In genomic region chr12:108443708-108444107, GRCm38 (mm10) we compare ENCODE assay signal across 15 mouse cellular contexts.
DNase-seq lines count a peak whose midpoint lies in the region; ATAC-seq and TF ChIP-seq lines count a peak whose summit lies in the region.
"Had no signal": no experiment of that assay in that cellular context is flagged by ENCODE, and none has a peak within 500 bp of the region (broad histone marks: within the 10 kb centered on the region; RNA-seq: fewer than 3 reads in every experiment).

No protein-coding gene starts in this region.

- no peaks in the 10 kb centered on the region for H3K27me3 ChIP-seq in lung, embryonic 14.5 days (ENCODE audit: insufficient read depth, low read length)
- H3K27me3 ChIP-seq in embryonic facial prominence, embryonic 12.5 days: no peaks in the 10 kb centered on the region
- H3K27me3 ChIP-seq in forebrain, embryonic 14.5 days (replicated peaks; ENCODE audit: control insufficient read depth, insufficient read depth, low read length): no peaks in the 10 kb centered on the region
- no peaks in the 10 kb centered on the region for H3K27me3 ChIP-seq in intestine, postnatal 0 days (replicated peaks; ENCODE audit: control insufficient read depth, insufficient read depth, low read length)

- ATAC-seq in lung, embryonic 14.5 days (ENCODE audit: insufficient read depth): peak; percentile 3; the same call in 1 of the 2 replicates
- no peak for ATAC-seq in embryonic facial prominence, embryonic 12.5 days (ENCODE audit: insufficient number of reproducible peaks, insufficient read depth, low FRiP score, low TSS enrichment)
- ATAC-seq in forebrain, embryonic 14.5 days: no peak
- ATAC-seq in intestine, postnatal 0 days: no peak
- ATAC-seq in megakaryocyte progenitor cell, adult 5-6 weeks (replicated peaks; ENCODE audit: poor library complexity): no peak
- ATAC-seq in inflammation-experienced regulatory T-cells, adult 6 months: no peak

- H3K9me3 ChIP-seq in lung, embryonic 14.5 days (ENCODE audit: low read depth, low read length): no peaks in the 10 kb centered on the region
- H3K9me3 ChIP-seq in embryonic facial prominence, embryonic 12.5 days: no peaks in the 10 kb centered on the region
- no peaks in the 10 kb centered on the region for H3K9me3 ChIP-seq in forebrain, embryonic 14.5 days (replicated peaks; ENCODE audit: control insufficient read depth, low read length)
- H3K9me3 ChIP-seq in intestine, postnatal 0 days (ENCODE audit: control insufficient read depth): no peaks in the 10 kb centered on the region

- peak overlapping the region; percentile 88; the same call in 1 of the 2 replicates for H3K27ac ChIP-seq in lung, embryonic 14.5 days (ENCODE audit: low read depth)
- no peak overlapping the region for H3K27ac ChIP-seq in embryonic facial prominence, embryonic 12.5 days
- H3K27ac ChIP-seq in forebrain, embryonic 14.5 days (ENCODE audit: low read depth, low read length): no peak overlapping the region
- no peak overlapping the region for H3K27ac ChIP-seq in intestine, postnatal 0 days (ENCODE audit: low read depth, low read length)
- H3K27ac ChIP-seq: left cerebral cortex, adult 2 months had no signal

- TF ChIP-seq CTCF in lung, embryonic 14.5 days (IDR thresholded peaks at IDR 0.05; ENCODE audit: low read depth): no peak
- no peak for TF ChIP-seq CTCF in intestine, postnatal 0 days (IDR thresholded peaks at IDR 0.05; ENCODE audit: low read depth)

- 64% methylated on average over 5 of the region's 5 CpGs for WGBS in lung, embryonic 14.5 days
- WGBS in embryonic facial prominence, embryonic 12.5 days: 62% methylated on average over 5 of the region's 5 CpGs
- WGBS in forebrain, embryonic 14.5 days: 75% methylated on average over 5 of the region's 5 CpGs
- WGBS in intestine, postnatal 0 days: 74% methylated on average over 5 of the region's 5 CpGs

- H3K9ac ChIP-seq in lung, embryonic 14.5 days: no peak overlapping the region
- no peak overlapping the region for H3K9ac ChIP-seq in embryonic facial prominence, embryonic 12.5 days
- H3K9ac ChIP-seq in forebrain, embryonic 14.5 days (ENCODE audit: low read length): peak overlapping the region; percentile 13; the same call in 1 of the 2 replicates
- H3K9ac ChIP-seq in intestine, postnatal 0 days (ENCODE audit: low read depth, low read length): no peak overlapping the region

- H3K4me3 ChIP-seq in lung, embryonic 14.5 days (ENCODE audit: low read depth, low read length): no peak overlapping the region
- no peak overlapping the region for H3K4me3 ChIP-seq in embryonic facial prominence, embryonic 12.5 days
- no peak overlapping the region for H3K4me3 ChIP-seq in forebrain, embryonic 14.5 days (ENCODE audit: low read depth, low read length)
- no peak overlapping the region for H3K4me3 ChIP-seq in intestine, postnatal 0 days (ENCODE audit: low read depth, low read length)
- H3K4me3 ChIP-seq: left cerebral cortex, adult 2 months had no signal

- peak overlapping the region; percentile 36; the same call in 1 of the 2 replicates for H3K4me2 ChIP-seq in lung, embryonic 14.5 days
- 0 out of 2 replicates have a peak overlapping the region, but pooled peaks have one; percentile 13 for H3K4me2 ChIP-seq in embryonic facial prominence, embryonic 12.5 days (replicated peaks)
- no peak overlapping the region for H3K4me2 ChIP-seq in forebrain, embryonic 14.5 days (ENCODE audit: low read length)
- H3K4me2 ChIP-seq in intestine, postnatal 0 days (replicated peaks; ENCODE audit: low read depth): peak overlapping the region; percentile 24; the same call in 1 of the 2 replicates

- H3K36me3 ChIP-seq in lung, embryonic 14.5 days (ENCODE audit: insufficient read depth): no peaks in the 10 kb centered on the region
- H3K36me3 ChIP-seq in embryonic facial prominence, embryonic 12.5 days: no peaks in the 10 kb centered on the region
- H3K36me3 ChIP-seq in forebrain, embryonic 14.5 days (ENCODE audit: control insufficient read depth, insufficient read depth, low read length): no peaks in the 10 kb centered on the region
- H3K36me3 ChIP-seq in intestine, postnatal 0 days (ENCODE audit: control insufficient read depth, insufficient read depth): no peaks in the 10 kb centered on the region

- DNase-seq in lung, embryonic 14.5 days: no peak
- no peak for DNase-seq in lung, postnatal 10 days
- DNase-seq in forebrain, embryonic 14.5 days (ENCODE audit: low spot score): no peak
- no peak for DNase-seq in layer of hippocampus, postnatal 36 days
- DNase-seq: adrenal gland, postnatal 14 days; cerebellum, adult 9-11 months; gastrocnemius, postnatal 10 days; heart, postnatal 10 days; right cerebral cortex, postnatal 4 days; thymus, postnatal 36 days had no signal

- H3K4me1 ChIP-seq in lung, embryonic 14.5 days (ENCODE audit: insufficient read depth): peaks cover 34% of the 10 kb centered on the region
- peaks cover 16% of the 10 kb centered on the region; the same call in 1 of the 2 replicates for H3K4me1 ChIP-seq in embryonic facial prominence, embryonic 12.5 days
- H3K4me1 ChIP-seq in forebrain, embryonic 14.5 days (ENCODE audit: control insufficient read depth, insufficient read depth, low read length): peaks cover 18% of the 10 kb centered on the region
- no peaks in the 10 kb centered on the region for H3K4me1 ChIP-seq in intestine, postnatal 0 days (replicated peaks; ENCODE audit: control insufficient read depth, insufficient read depth, low read length)
